Mouse (Mus musculus) hindbrain, postnatal 0 days (tissue): Measurements from ENCODE around the gene P3h1. TPM values are rescaled to one million over a fixed set of nuclear protein-coding genes. Genes with fewer than 3 reads are reported as not detected.

ENCODE experiments used
- ATAC-seq: fragments of 200-750 bp; cut with Nextera tagmentation; 2 replicates; pipeline ENCODE4 v1.8.0; 2017; ENCODE audit warnings: mild to moderate bottlenecking, moderate TSS enrichment, moderate library complexity
- DNase-seq: peaks from one replicate; pipeline ENCODE4 v3.0.0-alpha.2; 2015; ENCODE audit warnings: low spot score
- H3K27ac ChIP-seq: fragments of 300-500 bp; sonication (generic); 2 replicates; pipeline ENCODE4 v1.5.1; 2014; ENCODE audit warnings: mild to moderate bottlenecking
- H3K27me3 ChIP-seq: fragments of 300-500 bp; sonication (generic); 2 replicates; pipeline ENCODE4 v1.6.1; 2014; ENCODE audit warnings: low read length, mixed read lengths; ENCODE audit not compliant: insufficient read depth
- H3K36me3 ChIP-seq: fragments of 300-500 bp; sonication (generic); 2 replicates; pipeline ENCODE4 v1.6.1; 2014; ENCODE audit warnings: low read length, mixed read lengths; ENCODE audit not compliant: insufficient read depth
- H3K4me1 ChIP-seq: fragments of 300-500 bp; sonication (generic); 2 replicates; pipeline ENCODE4 v1.6.1; 2014; ENCODE audit warnings: antibody characterized with exemption, low read length, mixed read lengths; ENCODE audit not compliant: insufficient read depth
- H3K4me2 ChIP-seq: fragments of 300-500 bp; sonication (generic); 2 replicates; pipeline ENCODE4 v1.6.1; 2014; ENCODE audit warnings: low read depth, mild to moderate bottlenecking, low read length, moderate library complexity, mixed read lengths
- H3K4me3 ChIP-seq: fragments of 300-500 bp; sonication (generic); 2 replicates; pipeline ENCODE4 v1.5.1; 2014; ENCODE audit warnings: low read length
- H3K9ac ChIP-seq: fragments of 300-500 bp; sonication (generic); replicated peaks from 2 replicates; pipeline ENCODE4 v1.6.1; 2014; ENCODE audit warnings: mild to moderate bottlenecking, low read length, moderate library complexity, mixed read lengths
- H3K9me3 ChIP-seq: fragments of 300-500 bp; sonication (generic); 2 replicates; pipeline ENCODE4 v1.6.1; 2016; ENCODE audit warnings: low read length, mixed read lengths
- CTCF ChIP-seq: IDR thresholded peaks from 2 replicates; pipeline ENCODE4 v1.5.1; 2016; ENCODE audit warnings: antibody characterized with exemption, control low read depth, low read depth
- WGBS: fragments of 180-500 bp; shearing (Covaris S2); extraction: QIAGEN DNeasy Blood & Tissue Kit; methylation state at CpG from one replicate; pipeline ENCODE4 v1.1.7; 2014; 5-methylcytosine and 5-hydroxymethylcytosine counted together
- polyA plus RNA-seq: library from polyadenylated mRNA; unstranded; fragments of >200 nt; fragmentation: Nextera tagmentation; extraction: Ambion mirVana; gene quantifications from 2 replicates; pipeline ENCODE4 v1.2.1, GENCODE M21; 2015
- total RNA-seq: library from RNA; depleted of rRNA; stranded (reverse); fragments of >200 nt; gene quantifications from 2 replicates; pipeline ENCODE4 v1.2.3, GENCODE M21; 2014

P3h1 gene
- total and polyA plus RNA-seq, 2 experiments from 2014 or later = 9.1 to 15.3 TPM

DNA sequence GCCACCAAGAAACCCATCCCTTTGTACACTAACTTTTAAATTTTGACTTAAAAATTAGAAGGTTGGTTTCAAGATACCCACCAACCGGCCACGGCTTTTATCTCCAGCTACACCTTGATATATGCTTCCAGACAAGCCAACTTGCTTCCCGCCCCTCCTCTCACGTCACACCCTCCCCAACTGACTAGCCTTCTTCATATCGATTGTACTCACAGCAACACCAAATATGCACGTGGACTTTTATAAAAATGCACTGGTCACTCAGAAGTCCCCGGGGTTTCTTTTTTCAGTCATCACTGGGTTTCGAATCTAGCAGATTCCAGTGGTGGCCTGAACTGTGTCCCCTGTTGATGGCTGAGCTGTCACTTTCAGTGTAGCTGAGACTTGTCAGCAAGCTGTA, 42.1 kb upstream of the P3h1 start:
- ATAC-seq = no peak
- no peak for TF ChIP-seq CTCF
- DNase-seq = no peak

DNA sequence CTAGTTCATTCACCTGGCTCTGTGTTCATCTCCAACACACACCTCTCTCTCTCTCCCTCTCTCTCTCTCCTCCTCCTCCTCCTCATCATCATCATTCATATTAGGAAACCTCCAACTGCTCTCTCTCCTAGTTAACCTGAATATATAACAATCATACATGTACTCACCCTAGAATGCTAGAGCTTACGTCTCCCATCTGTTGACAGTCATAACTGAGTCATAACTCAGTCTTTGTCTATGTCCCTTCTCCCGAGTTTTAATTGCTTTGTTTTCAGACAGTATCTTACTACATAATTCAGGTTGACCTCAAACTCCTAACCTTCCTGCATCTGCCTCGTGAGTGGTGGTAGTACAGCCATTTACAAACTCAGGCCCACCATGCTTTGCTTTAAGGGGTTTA, 41.4 kb upstream of the P3h1 start:
- Histone ChIP-seq H3K4me3 (no peak overlapping the region), H3K27me3 (no peaks in the 10 kb centered on the region), H3K4me2 (no peak overlapping the region), H3K36me3 (no peaks in the 10 kb centered on the region), H3K9me3 (no peaks in the 10 kb centered on the region), H3K9ac (no peak overlapping the region), H3K27ac (no peak overlapping the region), H3K4me1 (no peaks in the 10 kb centered on the region)
- ATAC-seq (no peak), DNase-seq (no peak)
- WGBS = 70% methylated on average over 3 of the region's 3 CpGs
- no peak for TF ChIP-seq CTCF

More for the DNA sequence above, 42.1 kb upstream of the P3h1 start:
- Histone ChIP-seq H3K36me3 (no peaks in the 10 kb centered on the region), H3K4me2 (no peak overlapping the region), H3K27me3 (no peaks in the 10 kb centered on the region), H3K27ac (no peak overlapping the region), H3K9ac (no peak overlapping the region), H3K4me1 (no peaks in the 10 kb centered on the region), H3K9me3 (no peaks in the 10 kb centered on the region), H3K4me3 (no peak overlapping the region)
- WGBS = 90% methylated on average over 8 of the region's 8 CpGs

- 91% methylated on average over 4 of the region's 4 CpGs for WGBS
- Histone ChIP-seq H3K4me1 (no peaks in the 10 kb centered on the region), H3K9ac (no peak overlapping the region), H3K4me3 (no peak overlapping the region), H3K27ac (no peak overlapping the region), H3K4me2 (no peak overlapping the region), H3K36me3 (no peaks in the 10 kb centered on the region), H3K27me3 (no peaks in the 10 kb centered on the region), H3K9me3 (no peaks in the 10 kb centered on the region)
- no peak for TF ChIP-seq CTCF
- no peak for DNase-seq
- no peak for ATAC-seq
Observed at GRCm38 (mm10) chr4:119192757-119193156, 40.0 kb upstream of the P3h1 start.

DNA sequence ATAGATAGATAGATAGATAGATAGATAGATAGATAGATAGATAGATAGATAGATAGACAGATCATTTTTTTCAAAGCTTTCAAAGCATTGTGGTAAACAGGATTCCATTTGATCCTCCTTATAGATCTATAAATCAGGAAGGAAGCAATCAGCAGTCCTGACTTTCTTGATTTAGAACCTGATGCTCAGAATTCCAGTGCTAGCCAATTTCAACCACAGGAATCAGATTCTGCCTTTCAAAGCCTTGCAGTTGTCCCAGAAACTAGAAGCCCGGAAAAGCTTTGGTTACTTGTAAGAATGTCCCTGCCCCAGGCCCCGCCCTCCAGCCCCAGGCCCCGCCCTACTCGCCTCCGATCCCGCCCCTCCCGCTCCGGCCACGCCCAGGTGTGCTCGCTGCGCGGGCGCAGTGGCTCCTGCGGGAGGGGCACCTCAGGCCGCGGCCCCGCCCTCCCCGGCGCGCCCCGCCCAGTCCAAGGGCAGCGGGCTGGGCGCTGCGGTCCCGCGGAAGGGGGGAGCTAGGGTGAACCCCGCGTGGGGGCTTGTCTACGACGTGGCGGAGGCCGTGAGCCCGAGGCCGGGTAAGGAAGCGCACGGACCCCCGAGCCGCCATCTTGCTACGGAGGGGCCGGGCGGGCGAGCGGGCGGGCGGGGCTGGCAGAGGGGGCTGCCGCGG, 37.7 kb upstream of the P3h1 start, which contains the start of gene Svbp:
Gene Svbp (plus strand): TSS at position 398 of the 673 bp plus-strand sequence.
- no peak for TF ChIP-seq CTCF
- H3K4me1 ChIP-seq = no peaks in the 10 kb centered on the region; the same call in 1 of the 2 replicates
- H3K36me3 ChIP-seq = no peaks in the 10 kb centered on the region
- peak within 1 kb of the TSS; percentile 57 for H3K4me2 ChIP-seq
- H3K27ac ChIP-seq = peak within 1 kb of the TSS; percentile 86
- H3K9ac ChIP-seq = peak within 1 kb of the TSS; percentile 85
- peak; percentile 94 for ATAC-seq
- under 1% methylated on average over 34 of the region's 47 CpGs for WGBS
- DNase-seq = peak; percentile 95
- no peaks in the 10 kb centered on the region for H3K27me3 ChIP-seq
- peak within 1 kb of the TSS; percentile 83 for H3K4me3 ChIP-seq
- H3K9me3 ChIP-seq = no peaks in the 10 kb centered on the region

DNA sequence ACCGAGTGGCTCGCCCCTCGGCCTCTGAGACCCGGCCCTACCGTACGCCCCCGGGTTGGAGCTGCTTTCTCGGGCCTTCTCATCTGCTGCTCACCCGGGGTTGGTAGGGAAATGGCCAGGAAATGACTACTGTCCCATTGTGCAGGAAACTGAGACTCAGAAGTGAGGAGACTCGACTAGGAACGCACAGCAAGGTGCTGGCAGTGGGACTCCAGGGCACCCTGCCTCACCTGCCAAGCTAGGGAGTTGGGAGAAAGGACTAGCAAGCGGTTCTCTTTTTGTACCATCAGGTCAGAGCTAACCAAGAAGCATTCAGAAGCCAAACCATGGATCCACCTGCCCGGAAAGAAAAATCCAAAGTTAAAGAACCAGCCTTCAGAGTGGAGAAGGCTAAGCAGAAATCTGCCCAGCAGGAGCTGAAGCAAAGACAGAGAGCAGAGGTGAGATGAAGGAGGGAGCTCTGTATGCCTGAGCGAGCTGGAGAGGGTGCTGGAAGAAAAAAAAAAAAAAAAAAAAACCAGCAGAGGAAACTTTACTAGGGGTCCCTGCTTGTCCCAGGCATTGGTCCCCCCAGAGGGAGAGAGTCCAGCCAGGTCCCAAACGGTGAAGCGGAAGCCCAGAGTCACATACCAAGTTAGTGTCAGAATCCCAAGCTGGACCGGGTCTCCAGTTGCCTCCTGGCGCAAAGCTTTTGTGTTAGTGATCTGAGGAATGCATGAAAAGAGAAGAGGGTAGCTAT, 37.0 kb upstream of the P3h1 start:
- no peak for TF ChIP-seq CTCF
- no peaks in the 10 kb centered on the region for H3K9me3 ChIP-seq
- ATAC-seq (no peak), DNase-seq (no peak)
- peak overlapping the region; percentile 86 for H3K27ac ChIP-seq
- H3K4me1 ChIP-seq = no peaks in the 10 kb centered on the region; the same call in 1 of the 2 replicates
- H3K36me3 ChIP-seq = peaks cover 2% of the 10 kb centered on the region; the same call in 1 of the 2 replicates
- peak overlapping the region; percentile 83 for H3K4me3 ChIP-seq
- peak overlapping the region; percentile 57 for H3K4me2 ChIP-seq
- H3K27me3 ChIP-seq = no peaks in the 10 kb centered on the region
- H3K9ac ChIP-seq = peak overlapping the region; percentile 85
- WGBS = 4% methylated on average over 16 of the region's 18 CpGs

- Histone ChIP-seq H3K4me3 (no peak overlapping the region), H3K27me3 (no peaks in the 10 kb centered on the region), H3K36me3 (peaks cover 8% of the 10 kb centered on the region; the same call in 1 of the 2 replicates), H3K4me2 (no peak overlapping the region), H3K9ac (no peak overlapping the region), H3K4me1 (no peaks in the 10 kb centered on the region; the same call in 1 of the 2 replicates), H3K27ac (no peak overlapping the region), H3K9me3 (no peaks in the 10 kb centered on the region)
- ATAC-seq (no peak), DNase-seq (no peak)
- WGBS = 77% methylated on average over 6 of the region's 6 CpGs
- no peak for TF ChIP-seq CTCF
Observed at GRCm38 (mm10) chr4:119198105-119198504, 34.6 kb upstream of the P3h1 start.
